Mouse (Mus musculus): Measurements from ENCODE around the gene Pnliprp1.

GRCm38 (mm10) chr19:58759423-58759822, 30.7 kb downstream of the Pnliprp1 start, which contains the start of gene Pnliprp2:
- TF ChIP-seq POLR2A (IDR thresholded peaks at IDR 0.05; ENCODE audit: low read depth, low read length) (no peak), CTCF (conservative IDR thresholded peaks at IDR 0.05; ENCODE audit: insufficient read depth, insufficient read length, low read depth, low read length) (no peak)
